Mouse (Mus musculus): ENCODE data around the gene Kcnj12.
A peak's percentile ranks its signal among the peaks of the same experiment; 100 is the strongest.

Kcnj12 gene

GRCm38 (mm10) chr11:61059691-61060457 is 37.5 kb downstream of the Kcnj12 start:
- DNase-seq (ENCODE audit: low read depth): peak; percentile 64

DNA sequence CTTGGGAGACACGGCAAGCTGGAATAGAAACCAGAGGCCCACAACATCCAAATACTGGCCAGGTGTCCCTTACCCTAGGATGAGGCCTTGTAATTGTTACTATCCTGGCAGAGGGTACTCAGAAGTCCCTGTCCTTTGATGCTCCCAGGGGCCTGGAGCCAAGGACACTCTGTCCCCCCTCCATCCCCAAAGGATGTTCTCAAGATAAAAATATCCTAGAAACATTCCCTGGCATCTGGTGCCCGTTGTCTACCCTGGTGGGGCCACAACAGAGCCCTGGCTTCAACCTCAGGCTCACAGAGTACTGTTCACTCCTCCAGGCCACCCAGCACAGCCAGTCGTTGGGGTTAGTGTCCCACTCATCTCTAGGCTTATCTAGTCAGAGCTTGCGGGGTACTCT is 38.3 kb downstream of the Kcnj12 start:
- DNase-seq (ENCODE audit: low read depth): no peak

- DNase-seq (ENCODE audit: low read depth): peak; percentile 10
These were observed 40.4 kb downstream of the Kcnj12 start for GRCm38 (mm10) chr11:61062548-61063461.

GRCm38 (mm10) chr11:61063503-61063902 is 41.1 kb downstream of the Kcnj12 start:
- DNase-seq (ENCODE audit: low read depth): no peak

DNA sequence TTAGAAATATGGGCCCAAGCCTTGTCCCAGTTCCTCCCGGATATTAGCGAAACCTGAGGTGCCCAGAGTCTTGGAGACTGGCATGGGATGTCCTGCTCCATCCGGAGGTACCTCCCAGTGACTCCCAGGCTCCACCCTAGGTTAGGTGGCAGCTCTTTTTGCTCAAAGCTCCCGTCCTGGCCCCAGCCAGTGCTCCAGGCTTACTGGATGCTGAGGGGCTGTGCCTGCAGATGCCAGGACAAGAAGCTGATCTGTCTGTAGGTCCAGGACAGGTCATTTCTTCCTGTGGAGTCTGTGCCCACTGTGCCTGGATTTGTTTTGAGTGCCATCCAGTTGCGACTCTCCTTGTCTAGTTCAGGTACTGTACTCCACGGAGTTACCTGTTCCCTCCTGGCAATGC is 43.3 kb downstream of the Kcnj12 start:
- no peak for DNase-seq (ENCODE audit: low read depth)

- no peak for DNase-seq (ENCODE audit: low read depth)
These were observed 44.9 kb downstream of the Kcnj12 start for GRCm38 (mm10) chr11:61067133-61067835.

- no peak for DNase-seq (ENCODE audit: low read depth)
These were observed 46.5 kb downstream of the Kcnj12 start for GRCm38 (mm10) chr11:61068866-61069265.

DNA sequence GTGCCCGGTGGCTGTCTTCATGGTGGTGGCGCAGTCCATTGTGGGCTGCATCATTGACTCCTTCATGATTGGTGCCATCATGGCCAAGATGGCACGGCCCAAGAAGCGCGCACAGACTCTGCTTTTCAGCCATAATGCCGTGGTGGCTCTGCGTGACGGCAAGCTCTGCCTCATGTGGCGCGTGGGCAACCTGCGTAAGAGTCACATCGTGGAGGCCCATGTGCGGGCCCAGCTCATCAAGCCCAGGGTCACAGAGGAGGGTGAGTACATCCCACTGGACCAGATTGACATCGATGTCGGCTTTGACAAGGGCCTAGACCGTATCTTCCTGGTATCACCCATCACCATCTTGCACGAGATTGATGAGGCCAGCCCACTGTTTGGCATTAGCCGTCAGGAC is 47.3 kb downstream of the Kcnj12 start:
- no peak for DNase-seq (ENCODE audit: low read depth)

DNA sequence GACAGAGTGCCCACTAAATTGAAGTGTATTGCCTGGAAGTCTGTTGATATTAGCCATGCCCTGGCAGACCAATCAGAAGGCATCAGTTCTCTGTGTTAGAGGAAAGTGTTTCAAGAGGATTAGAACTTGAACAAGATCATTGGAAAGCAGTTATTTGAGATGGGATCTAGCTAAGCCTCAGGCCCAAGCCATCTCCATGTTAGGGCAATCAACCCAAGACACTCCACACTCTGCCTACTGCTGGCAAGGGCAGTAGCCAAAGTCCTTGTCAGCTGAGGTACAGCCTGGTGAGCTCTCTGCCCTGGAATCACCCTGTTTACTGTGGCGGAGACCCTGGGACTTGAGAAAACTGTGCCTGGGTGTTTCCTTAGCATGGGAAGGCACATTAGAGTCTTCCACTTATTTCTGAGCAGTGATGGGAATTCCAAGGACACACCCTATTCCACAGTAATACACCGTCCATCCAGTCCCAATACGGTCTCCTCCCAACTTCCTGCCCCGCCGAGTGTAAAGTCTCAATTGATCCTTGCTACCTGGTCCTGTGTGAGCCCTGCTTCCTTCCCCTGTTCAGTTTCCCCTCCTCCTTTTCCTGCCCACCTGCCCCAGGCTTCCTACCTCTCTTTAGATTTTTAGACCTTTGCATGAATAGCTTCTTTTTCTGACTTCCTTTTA is 52.4 kb downstream of the Kcnj12 start:
- no peak for DNase-seq (ENCODE audit: low read depth)

DNA sequence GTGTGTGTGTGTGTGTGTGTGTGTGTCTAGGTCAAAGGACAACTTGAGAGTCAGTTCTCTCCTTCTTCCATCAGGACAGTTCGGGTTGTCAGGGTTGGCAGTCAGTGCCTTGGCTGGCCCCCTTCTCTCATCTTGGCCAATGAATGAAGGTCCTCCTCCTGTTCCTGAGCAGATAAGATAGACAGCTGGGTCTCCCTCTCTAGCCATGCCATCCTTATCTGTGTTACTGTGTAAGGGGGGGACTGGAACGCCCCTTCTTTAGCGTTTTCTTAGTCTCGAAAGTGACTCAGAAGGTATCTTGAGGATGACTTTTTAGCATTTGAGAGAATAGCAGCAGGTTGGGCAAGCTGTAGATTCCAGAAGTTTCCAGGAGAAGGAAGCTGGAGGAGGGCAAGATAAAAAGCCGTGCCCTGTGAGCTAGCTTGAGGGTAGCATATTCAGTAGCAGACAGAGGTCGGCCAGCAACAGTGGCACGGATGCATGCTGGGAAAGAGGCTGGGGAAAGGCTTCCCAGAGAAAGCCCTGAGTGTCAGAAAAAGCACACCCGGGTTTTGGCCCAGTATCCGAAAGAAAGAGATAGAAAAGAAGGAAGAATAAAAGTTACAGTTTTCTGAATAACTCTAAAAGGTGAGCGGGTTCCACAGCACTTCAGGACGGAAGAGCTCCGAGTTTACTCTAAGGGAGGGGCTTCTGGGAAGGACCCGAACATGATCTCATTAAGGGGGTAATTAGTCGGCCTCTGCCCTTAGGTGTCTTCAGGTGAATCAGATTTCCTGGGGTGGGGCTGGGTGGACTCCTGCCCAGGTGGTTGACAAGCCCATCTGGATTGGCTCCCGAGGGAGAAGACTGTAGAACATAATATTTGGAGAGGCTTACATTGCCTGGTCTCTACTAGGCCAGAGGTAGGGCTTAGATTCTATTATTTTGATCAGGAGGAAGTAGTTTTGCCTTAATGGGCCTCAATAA is 53.3 kb downstream of the Kcnj12 start:
- DNase-seq (ENCODE audit: low read depth): no peak

DNA sequence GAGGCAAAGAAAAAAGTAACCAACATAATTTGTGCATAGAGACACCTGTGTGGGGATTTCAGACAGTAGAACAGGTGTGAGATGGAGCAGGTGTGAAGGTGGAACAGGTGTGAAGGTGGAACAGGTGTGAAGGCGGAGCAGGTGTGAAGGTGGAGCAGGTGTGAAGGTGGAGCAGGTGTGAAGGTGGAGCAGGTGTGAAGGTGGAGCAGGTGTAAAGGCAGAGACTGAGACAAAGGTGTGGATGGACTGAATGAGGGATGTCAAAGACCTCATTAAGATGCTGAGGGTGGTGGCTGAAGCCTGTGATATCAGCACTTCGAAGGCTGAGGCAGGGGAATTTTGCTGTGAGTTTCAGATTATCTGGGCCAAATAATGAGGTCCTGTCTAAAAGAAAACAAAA is 59.3 kb downstream of the Kcnj12 start:
- DNase-seq (ENCODE audit: low read depth): no peak

DNA sequence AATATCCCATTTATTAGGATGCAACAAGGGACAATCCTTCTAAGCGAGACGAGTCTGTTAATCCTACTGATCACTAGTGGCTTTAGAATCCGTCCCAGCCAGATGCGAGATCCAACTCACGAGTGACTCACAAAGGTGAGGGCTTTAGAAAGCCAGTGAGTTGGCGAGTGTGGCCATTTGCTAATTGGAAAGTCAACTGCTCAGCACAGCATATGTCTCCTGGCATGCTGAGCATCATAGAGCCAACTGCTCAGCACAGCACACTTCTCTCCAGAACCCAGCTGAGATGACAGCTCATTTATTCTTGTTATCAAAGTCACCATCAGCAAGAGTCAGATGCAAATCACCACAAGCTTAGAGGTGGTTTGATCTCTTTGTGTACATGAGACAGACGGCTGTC is 67.8 kb downstream of the Kcnj12 start:
- DNase-seq (ENCODE audit: low read depth): no peak

- no peak for DNase-seq (ENCODE audit: low read depth)
These were observed 68.8 kb downstream of the Kcnj12 start for GRCm38 (mm10) chr11:61091192-61091591.

DNA sequence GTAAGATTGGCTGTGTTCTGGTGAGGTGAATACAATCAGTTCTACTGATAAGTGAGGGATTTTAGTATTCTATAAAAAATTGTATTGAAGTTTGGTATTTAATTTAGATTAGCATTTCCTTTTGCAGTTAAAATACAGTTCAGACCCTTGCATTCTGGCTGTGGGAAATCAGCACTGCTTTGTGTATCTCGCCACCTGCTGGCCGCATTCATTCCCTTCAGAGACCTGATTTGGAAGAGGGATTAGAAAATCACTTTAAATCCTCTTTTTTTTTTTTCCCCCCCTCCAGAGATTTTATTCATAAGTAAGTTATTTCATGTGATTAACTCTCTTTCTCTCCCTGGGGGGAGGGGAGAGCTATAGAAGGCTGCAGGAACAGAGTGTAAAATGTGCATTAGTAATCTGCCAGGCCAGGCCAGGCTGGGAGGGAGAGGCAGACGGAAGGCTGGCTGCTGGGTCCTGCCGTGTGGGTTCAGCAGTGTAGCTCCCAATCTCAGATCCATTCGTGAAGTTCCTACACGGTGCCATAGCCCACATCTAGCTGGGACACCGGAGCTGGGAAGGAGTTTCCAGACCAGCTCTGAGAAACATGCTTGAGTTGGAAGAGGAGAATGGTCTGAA is 69.4 kb downstream of the Kcnj12 start:
- DNase-seq (ENCODE audit: low read depth): peak; percentile 70

- DNase-seq (ENCODE audit: low read depth): no peak
These were observed 75.7 kb downstream of the Kcnj12 start for GRCm38 (mm10) chr11:61098046-61098445.

DNA sequence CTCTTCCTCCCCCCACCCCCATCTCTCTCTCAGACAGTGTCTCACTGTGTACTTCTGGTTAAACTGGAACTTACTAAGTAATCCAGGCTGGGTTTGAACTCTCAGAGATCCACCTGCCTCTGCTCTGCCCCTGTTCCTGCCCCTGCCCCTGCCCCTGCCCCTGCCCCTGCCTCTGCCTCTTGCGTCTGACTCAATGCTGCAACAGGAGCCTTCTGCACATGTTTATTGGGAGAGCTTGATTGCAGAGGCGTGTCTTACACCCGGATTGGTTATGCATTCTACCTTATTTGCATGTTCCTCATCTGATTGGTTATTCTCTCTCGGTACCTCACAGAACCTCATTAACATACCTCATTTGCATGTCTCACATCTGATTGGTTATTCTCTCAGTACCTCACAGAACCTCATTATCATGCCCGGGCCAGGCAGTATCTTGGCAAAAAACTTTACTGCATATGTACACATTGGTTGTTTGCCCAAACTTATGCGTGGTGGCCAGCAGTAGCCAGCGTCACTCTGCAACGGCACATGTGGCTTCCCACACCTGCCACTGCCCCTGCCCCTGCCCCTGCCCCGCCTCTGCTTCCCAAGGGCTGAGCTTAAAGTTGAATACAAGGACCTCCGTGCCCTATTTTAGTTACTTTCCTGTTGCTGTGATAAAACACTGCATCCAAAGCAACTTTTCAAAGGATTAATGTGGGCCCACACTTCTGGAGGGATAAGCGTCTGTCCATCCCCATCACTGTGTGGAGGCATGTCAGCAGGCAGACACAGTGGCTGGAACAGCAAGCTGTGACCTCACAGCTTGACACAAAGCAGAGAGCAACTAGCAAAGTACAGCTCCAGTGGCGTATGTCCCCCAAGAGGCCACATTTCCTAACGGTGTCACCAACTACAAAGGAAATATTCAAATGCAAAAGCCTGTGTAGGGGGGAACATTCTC is 80.3 kb downstream of the Kcnj12 start:
- peak; percentile 86 for DNase-seq (ENCODE audit: low read depth)

GRCm38 (mm10) chr11:61104241-61104901 is 82.0 kb downstream of the Kcnj12 start:
- peak; percentile 92 for DNase-seq (ENCODE audit: low read depth)

DNA sequence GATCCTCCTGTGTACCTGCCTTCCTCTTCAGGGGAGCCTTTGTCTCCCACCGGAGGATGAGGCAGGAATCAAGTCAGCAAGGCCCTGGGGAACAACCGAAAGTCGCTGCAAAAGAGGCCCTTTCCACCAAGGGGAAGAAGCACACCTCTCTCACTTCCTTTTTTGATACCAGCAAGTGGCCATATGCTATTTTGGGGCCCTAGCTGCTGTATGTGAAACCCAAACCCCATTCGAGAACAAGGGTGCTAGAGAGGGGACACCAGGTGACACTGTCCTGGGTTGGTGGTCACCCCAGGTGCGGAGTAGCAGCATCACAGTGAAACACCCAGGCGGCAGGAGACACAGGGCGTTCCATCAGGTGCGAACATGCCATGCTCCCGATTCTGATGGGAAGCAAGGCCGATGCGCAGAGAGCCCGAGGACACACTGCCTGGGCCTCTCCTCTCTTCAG is 86.6 kb downstream of the Kcnj12 start:
- DNase-seq (ENCODE audit: low read depth): no peak

DNA sequence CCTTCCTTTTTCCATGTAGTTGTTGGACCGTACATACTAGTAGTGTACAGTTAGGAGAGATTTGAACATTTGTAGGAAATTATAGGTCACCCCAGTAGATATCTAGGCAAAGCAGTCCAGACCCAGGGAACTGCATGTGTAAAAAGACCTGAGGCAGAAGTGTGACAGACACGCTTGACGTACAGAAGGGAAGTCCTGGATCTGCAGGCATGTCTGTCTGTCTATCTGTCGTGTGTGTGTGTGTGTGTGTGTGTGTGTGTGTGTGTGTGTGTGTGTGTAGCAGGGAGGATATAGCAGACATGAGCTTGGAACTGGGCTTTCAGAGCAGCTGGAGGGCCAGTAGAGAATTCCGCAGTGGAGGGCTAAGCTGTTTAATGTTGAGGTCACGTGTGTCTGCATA is 87.3 kb downstream of the Kcnj12 start:
- no peak for DNase-seq (ENCODE audit: low read depth)

Measured in 416B (cell line).